Mouse (Mus musculus): ENCODE measurements around the gene Hypk. TPM values are rescaled to one million over a fixed set of nuclear protein-coding genes. Genes with fewer than 3 reads are reported as not detected.

The Hypk gene
- polyA plus RNA-seq, 1 experiment, result 11.8 TPM

GRCm38 (mm10) chr2:121414139-121414685, 38.9 kb upstream of the Hypk start:
- H3K4me3 ChIP-seq (ENCODE audit: insufficient read depth, poor library complexity, severe bottlenecking), result peak overlapping the region; percentile 95
- no peak for TF ChIP-seq USF1 (IDR thresholded peaks at IDR 0.05; ENCODE audit: low read depth)
- no peak for TF ChIP-seq MYOD1 (IDR thresholded peaks at IDR 0.05; ENCODE audit: control insufficient read depth, insufficient read length, low read depth)
- TF ChIP-seq CTCF (IDR thresholded peaks at IDR 0.05; ENCODE audit: control insufficient read depth, insufficient read depth, insufficient read length), result no peak
- TF ChIP-seq MAX (IDR thresholded peaks at IDR 0.05), result no peak
- TF ChIP-seq MYOG (IDR thresholded peaks at IDR 0.05; ENCODE audit: control insufficient read depth, extremely low read depth, insufficient read length), result no peak
- no peak for TF ChIP-seq CEBPB (IDR thresholded peaks at IDR 0.05; ENCODE audit: low read depth)
- no peak for TF ChIP-seq FOSL1 (IDR thresholded peaks at IDR 0.05; ENCODE audit: insufficient read depth, low read length, poor library complexity, severe bottlenecking)
- peak overlapping the region; percentile 99 for H3ac ChIP-seq (ENCODE audit: control insufficient read depth, insufficient read length, low read depth)
- peaks cover 53% of the 10 kb centered on the region for H3K79me3 ChIP-seq (ENCODE audit: low read depth)
- no peaks in the 10 kb centered on the region for H3K27me3 ChIP-seq (ENCODE audit: control insufficient read depth, insufficient read depth, insufficient read length)
- H3K36me3 ChIP-seq (ENCODE audit: control insufficient read depth, insufficient read depth), result peaks cover 43% of the 10 kb centered on the region
- H3K79me2 ChIP-seq (ENCODE audit: control insufficient read depth, insufficient read depth), result peaks cover 68% of the 10 kb centered on the region

- TF ChIP-seq MYOD1 (IDR thresholded peaks at IDR 0.05; ENCODE audit: control insufficient read depth, insufficient read length, low read depth) (no peak), USF1 (IDR thresholded peaks at IDR 0.05; ENCODE audit: low read depth) (no peak), CEBPB (IDR thresholded peaks at IDR 0.05; ENCODE audit: low read depth) (no peak), FOSL1 (IDR thresholded peaks at IDR 0.05; ENCODE audit: insufficient read depth, low read length, poor library complexity, severe bottlenecking) (no peak), CTCF (IDR thresholded peaks at IDR 0.05; ENCODE audit: control insufficient read depth, insufficient read depth, insufficient read length) (no peak), MAX (IDR thresholded peaks at IDR 0.05) (no peak), MYOG (IDR thresholded peaks at IDR 0.05; ENCODE audit: control insufficient read depth, extremely low read depth, insufficient read length) (no peak)
- peaks cover 77% of the 10 kb centered on the region for H3K79me2 ChIP-seq (ENCODE audit: control insufficient read depth, insufficient read depth)
- peak overlapping the region; percentile 95 for H3K4me3 ChIP-seq (ENCODE audit: insufficient read depth, poor library complexity, severe bottlenecking)
- H3K36me3 ChIP-seq (ENCODE audit: control insufficient read depth, insufficient read depth), result peaks cover 51% of the 10 kb centered on the region
- H3K27me3 ChIP-seq (ENCODE audit: control insufficient read depth, insufficient read depth, insufficient read length), result no peaks in the 10 kb centered on the region
- peaks cover 59% of the 10 kb centered on the region for H3K79me3 ChIP-seq (ENCODE audit: low read depth)
- peak overlapping the region; percentile 18 for H3ac ChIP-seq (ENCODE audit: control insufficient read depth, insufficient read length, low read depth)
Measured at GRCm38 (mm10) chr2:121415103-121415502, 38.0 kb upstream of the Hypk start.

GRCm38 (mm10) chr2:121415591-121415990, 37.5 kb upstream of the Hypk start:
- Histone ChIP-seq H3ac (ENCODE audit: control insufficient read depth, insufficient read length, low read depth) (no peak overlapping the region), H3K79me2 (ENCODE audit: control insufficient read depth, insufficient read depth) (peaks cover 82% of the 10 kb centered on the region), H3K4me3 (ENCODE audit: insufficient read depth, poor library complexity, severe bottlenecking) (peak overlapping the region; percentile 95), H3K27me3 (ENCODE audit: control insufficient read depth, insufficient read depth, insufficient read length) (no peaks in the 10 kb centered on the region), H3K79me3 (ENCODE audit: low read depth) (peaks cover 61% of the 10 kb centered on the region), H3K36me3 (ENCODE audit: control insufficient read depth, insufficient read depth) (peaks cover 52% of the 10 kb centered on the region)
- TF ChIP-seq MYOG (IDR thresholded peaks at IDR 0.05; ENCODE audit: control insufficient read depth, extremely low read depth, insufficient read length) (no peak), CTCF (IDR thresholded peaks at IDR 0.05; ENCODE audit: control insufficient read depth, insufficient read depth, insufficient read length) (no peak), USF1 (IDR thresholded peaks at IDR 0.05; ENCODE audit: low read depth) (no peak), MYOD1 (IDR thresholded peaks at IDR 0.05; ENCODE audit: control insufficient read depth, insufficient read length, low read depth) (no peak), FOSL1 (IDR thresholded peaks at IDR 0.05; ENCODE audit: insufficient read depth, low read length, poor library complexity, severe bottlenecking) (no peak), MAX (IDR thresholded peaks at IDR 0.05) (no peak), CEBPB (IDR thresholded peaks at IDR 0.05; ENCODE audit: low read depth) (no peak)

GRCm38 (mm10) chr2:121416356-121416755, 36.7 kb upstream of the Hypk start:
- H3K36me3 ChIP-seq (ENCODE audit: control insufficient read depth, insufficient read depth), result peaks cover 57% of the 10 kb centered on the region
- no peaks in the 10 kb centered on the region for H3K27me3 ChIP-seq (ENCODE audit: control insufficient read depth, insufficient read depth, insufficient read length)
- peaks cover 63% of the 10 kb centered on the region for H3K79me3 ChIP-seq (ENCODE audit: low read depth)
- no peak overlapping the region for H3K4me3 ChIP-seq (ENCODE audit: insufficient read depth, poor library complexity, severe bottlenecking)
- no peak for TF ChIP-seq CTCF (IDR thresholded peaks at IDR 0.05; ENCODE audit: control insufficient read depth, insufficient read depth, insufficient read length)
- TF ChIP-seq MYOD1 (IDR thresholded peaks at IDR 0.05; ENCODE audit: control insufficient read depth, insufficient read length, low read depth), result no peak
- no peak for TF ChIP-seq USF1 (IDR thresholded peaks at IDR 0.05; ENCODE audit: low read depth)
- no peak for TF ChIP-seq MAX (IDR thresholded peaks at IDR 0.05)
- no peak for TF ChIP-seq CEBPB (IDR thresholded peaks at IDR 0.05; ENCODE audit: low read depth)
- TF ChIP-seq FOSL1 (IDR thresholded peaks at IDR 0.05; ENCODE audit: insufficient read depth, low read length, poor library complexity, severe bottlenecking), result no peak
- no peak for TF ChIP-seq MYOG (IDR thresholded peaks at IDR 0.05; ENCODE audit: control insufficient read depth, extremely low read depth, insufficient read length)
- peaks cover 90% of the 10 kb centered on the region for H3K79me2 ChIP-seq (ENCODE audit: control insufficient read depth, insufficient read depth)
- no peak overlapping the region for H3ac ChIP-seq (ENCODE audit: control insufficient read depth, insufficient read length, low read depth)

GRCm38 (mm10) chr2:121418476-121418875, 34.6 kb upstream of the Hypk start:
- TF ChIP-seq USF1 (IDR thresholded peaks at IDR 0.05; ENCODE audit: low read depth) (no peak), MYOD1 (IDR thresholded peaks at IDR 0.05; ENCODE audit: control insufficient read depth, insufficient read length, low read depth) (no peak), MYOG (IDR thresholded peaks at IDR 0.05; ENCODE audit: control insufficient read depth, extremely low read depth, insufficient read length) (no peak), MAX (IDR thresholded peaks at IDR 0.05) (no peak), FOSL1 (IDR thresholded peaks at IDR 0.05; ENCODE audit: insufficient read depth, low read length, poor library complexity, severe bottlenecking) (no peak), CTCF (IDR thresholded peaks at IDR 0.05; ENCODE audit: control insufficient read depth, insufficient read depth, insufficient read length) (no peak), CEBPB (IDR thresholded peaks at IDR 0.05; ENCODE audit: low read depth) (no peak)
- Histone ChIP-seq H3ac (ENCODE audit: control insufficient read depth, insufficient read length, low read depth) (no peak overlapping the region), H3K36me3 (ENCODE audit: control insufficient read depth, insufficient read depth) (peaks cover 77% of the 10 kb centered on the region), H3K4me3 (ENCODE audit: insufficient read depth, poor library complexity, severe bottlenecking) (no peak overlapping the region), H3K79me2 (ENCODE audit: control insufficient read depth, insufficient read depth) (peaks cover 97% of the 10 kb centered on the region), H3K79me3 (ENCODE audit: low read depth) (peaks cover 68% of the 10 kb centered on the region), H3K27me3 (ENCODE audit: control insufficient read depth, insufficient read depth, insufficient read length) (no peaks in the 10 kb centered on the region)

All from C2C12 (cell line).